Mouse (Mus musculus): ENCODE results near the gene Fgfr2. TPM values are rescaled to one million over a fixed set of nuclear protein-coding genes. Genes with fewer than 3 reads are reported as not detected.

The Fgfr2 gene
- polyA plus RNA-seq, 1 experiment from 2014 or later = 20.3 TPM

DNA sequence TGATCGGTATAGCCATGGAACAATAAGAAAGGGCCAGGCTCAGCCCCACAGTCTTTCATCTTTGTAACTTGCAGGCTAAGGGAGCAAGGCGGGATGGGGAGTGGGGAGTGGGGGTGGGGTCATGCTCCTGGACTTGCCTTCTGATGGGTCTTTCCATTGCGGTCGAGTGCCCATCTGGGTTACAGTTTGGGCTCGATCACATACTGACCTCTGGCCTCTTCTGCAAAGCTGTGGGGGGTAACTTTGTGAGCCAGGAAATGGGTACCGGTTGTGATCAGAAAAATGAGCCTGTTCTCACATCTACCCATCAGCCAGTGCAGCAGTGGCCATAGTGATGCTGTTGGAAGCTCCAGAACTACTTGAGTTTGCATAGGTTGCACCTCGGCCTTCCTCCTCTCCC lies 2164.6 kb downstream of the Fgfr2 start:
- Histone ChIP-seq H3K36me3 (ENCODE audit: control insufficient read depth, insufficient read depth) (no peaks in the 10 kb centered on the region), H3K9me3 (replicated peaks; ENCODE audit: control insufficient read depth, low read length) (no peaks in the 10 kb centered on the region), H3K4me2 (ENCODE audit: low read depth, low read length) (no peak overlapping the region), H3K4me3 (ENCODE audit: low read length) (no peak overlapping the region), H3K27ac (ENCODE audit: low read length) (no peak overlapping the region), H3K27me3 (ENCODE audit: control insufficient read depth, insufficient read depth, low read length) (no peaks in the 10 kb centered on the region), H3K9ac (ENCODE audit: low read length) (no peak overlapping the region), H3K4me1 (ENCODE audit: control insufficient read depth, insufficient read depth, low read length) (peaks cover 27% of the 10 kb centered on the region)
- 86% methylated on average over 7 of the region's 7 CpGs for WGBS
- no peak for ATAC-seq (replicated peaks; ENCODE audit: extremely low read depth, insufficient read depth, low FRiP score)

DNA sequence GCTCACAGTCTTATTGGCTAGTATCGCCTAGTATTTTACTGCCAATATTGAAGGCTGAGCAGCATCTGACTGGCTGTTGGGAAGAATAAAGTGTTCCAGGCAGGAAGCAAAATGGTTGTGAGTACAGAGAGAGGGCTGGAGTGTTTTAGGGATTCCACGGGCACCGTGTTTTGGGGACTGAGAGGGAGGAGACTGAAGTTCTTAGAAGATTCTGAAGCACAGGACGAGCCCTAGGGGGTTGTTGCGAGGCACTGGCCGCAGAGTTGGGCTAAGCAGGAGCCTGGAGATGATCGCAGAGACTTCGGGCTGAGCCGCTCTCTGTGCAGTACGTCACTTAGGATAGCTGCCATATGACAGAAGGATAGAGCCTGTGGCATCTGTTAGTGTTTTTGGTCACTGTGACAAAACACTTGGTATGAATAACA lies 2169.0 kb downstream of the Fgfr2 start:
- peaks cover 15% of the 10 kb centered on the region for H3K4me1 ChIP-seq (ENCODE audit: control insufficient read depth, insufficient read depth, low read length)
- H3K9ac ChIP-seq (ENCODE audit: low read length) = no peak overlapping the region
- no peaks in the 10 kb centered on the region for H3K27me3 ChIP-seq (ENCODE audit: control insufficient read depth, insufficient read depth, low read length)
- no peaks in the 10 kb centered on the region for H3K36me3 ChIP-seq (ENCODE audit: control insufficient read depth, insufficient read depth)
- no peak for ATAC-seq (replicated peaks; ENCODE audit: extremely low read depth, insufficient read depth, low FRiP score)
- H3K4me3 ChIP-seq (ENCODE audit: low read length) = no peak overlapping the region
- 85% methylated on average over 10 of the region's 10 CpGs for WGBS
- no peak overlapping the region for H3K27ac ChIP-seq (ENCODE audit: low read length)
- no peaks in the 10 kb centered on the region for H3K9me3 ChIP-seq (replicated peaks; ENCODE audit: control insufficient read depth, low read length)
- H3K4me2 ChIP-seq (ENCODE audit: low read depth, low read length) = no peak overlapping the region

DNA sequence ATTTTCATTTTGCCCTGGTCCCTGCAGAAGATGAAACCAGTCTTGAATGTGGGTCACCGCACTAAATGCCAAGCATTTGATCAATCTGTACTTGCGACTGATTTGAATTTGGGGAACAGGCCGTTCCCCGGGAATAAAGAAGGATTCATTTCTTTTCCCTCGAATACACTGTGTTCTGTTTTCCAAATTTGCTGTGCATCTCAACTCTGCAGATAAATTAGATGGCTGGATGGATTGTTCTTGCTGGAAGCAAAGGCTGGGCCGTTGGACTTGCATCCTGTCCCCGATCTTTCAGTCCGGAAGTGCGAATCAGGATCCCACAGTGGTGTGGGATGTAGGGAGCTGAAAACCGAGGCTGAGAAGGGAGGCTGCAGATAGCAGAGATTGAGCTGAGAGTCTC lies 2169.8 kb downstream of the Fgfr2 start:
- H3K4me1 ChIP-seq (ENCODE audit: control insufficient read depth, insufficient read depth, low read length) = peaks cover 19% of the 10 kb centered on the region
- no peak for ATAC-seq (replicated peaks; ENCODE audit: extremely low read depth, insufficient read depth, low FRiP score)
- H3K4me3 ChIP-seq (ENCODE audit: low read length) = no peak overlapping the region
- no peak overlapping the region for H3K27ac ChIP-seq (ENCODE audit: low read length)
- H3K36me3 ChIP-seq (ENCODE audit: control insufficient read depth, insufficient read depth) = no peaks in the 10 kb centered on the region
- 83% methylated on average over 10 of the region's 10 CpGs for WGBS
- no peak overlapping the region for H3K4me2 ChIP-seq (ENCODE audit: low read depth, low read length)
- no peak overlapping the region for H3K9ac ChIP-seq (ENCODE audit: low read length)
- no peaks in the 10 kb centered on the region for H3K27me3 ChIP-seq (ENCODE audit: control insufficient read depth, insufficient read depth, low read length)
- no peaks in the 10 kb centered on the region for H3K9me3 ChIP-seq (replicated peaks; ENCODE audit: control insufficient read depth, low read length)

DNA sequence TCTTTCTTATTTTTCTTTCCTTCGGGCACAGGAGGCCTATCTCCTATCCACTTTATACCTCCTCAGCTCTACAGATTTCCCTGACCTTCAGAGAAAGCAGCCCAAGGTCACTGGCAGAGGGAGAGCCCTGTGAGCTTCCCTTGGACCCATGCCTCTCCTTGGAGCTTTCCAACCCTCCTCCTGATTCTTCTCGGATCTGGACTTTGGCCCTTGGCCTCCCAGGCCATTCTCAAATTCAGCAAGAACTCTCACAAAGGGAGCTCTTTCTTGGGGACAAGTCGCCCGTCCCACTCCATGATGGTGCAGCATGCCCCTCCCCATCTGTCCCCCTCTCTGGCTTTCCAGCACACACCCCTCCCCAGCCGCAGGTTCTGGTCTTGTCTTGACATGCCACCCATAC lies 2172.1 kb downstream of the Fgfr2 start:
- Histone ChIP-seq H3K4me2 (ENCODE audit: low read depth, low read length) (no peak overlapping the region), H3K36me3 (ENCODE audit: control insufficient read depth, insufficient read depth) (no peaks in the 10 kb centered on the region), H3K9ac (ENCODE audit: low read length) (0 out of 2 replicates have a peak overlapping the region, but pooled peaks have one; percentile 17), H3K4me1 (ENCODE audit: control insufficient read depth, insufficient read depth, low read length) (peaks cover 23% of the 10 kb centered on the region), H3K9me3 (replicated peaks; ENCODE audit: control insufficient read depth, low read length) (no peaks in the 10 kb centered on the region), H3K4me3 (ENCODE audit: low read length) (no peak overlapping the region), H3K27ac (ENCODE audit: low read length) (peak overlapping the region; percentile 2; the same call in 1 of the 2 replicates), H3K27me3 (ENCODE audit: control insufficient read depth, insufficient read depth, low read length) (no peaks in the 10 kb centered on the region)
- ATAC-seq (replicated peaks; ENCODE audit: extremely low read depth, insufficient read depth, low FRiP score) = no peak
- WGBS = 80% methylated on average over 5 of the region's 5 CpGs

DNA sequence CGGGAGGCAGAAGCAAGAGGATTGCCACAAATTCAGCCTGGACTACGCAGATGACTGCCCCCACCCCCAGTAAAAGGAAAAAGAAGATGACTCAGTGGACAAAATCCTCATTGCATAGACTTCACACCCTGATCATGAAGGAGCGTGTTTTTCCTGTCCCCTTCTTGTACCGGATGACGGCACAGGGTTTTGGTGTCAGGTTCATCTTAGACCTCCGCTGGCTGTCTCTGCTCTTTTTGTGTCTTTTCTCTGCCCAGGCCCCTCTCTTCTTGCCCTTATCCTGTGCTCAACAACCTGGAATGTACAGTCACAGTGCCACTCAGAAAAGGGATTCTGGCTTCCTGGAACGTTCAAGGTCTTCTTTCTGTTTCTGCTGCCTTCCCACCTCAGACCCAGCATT lies 2172.7 kb downstream of the Fgfr2 start:
- 77% methylated on average over 7 of the region's 7 CpGs for WGBS
- Histone ChIP-seq H3K36me3 (ENCODE audit: control insufficient read depth, insufficient read depth) (no peaks in the 10 kb centered on the region), H3K9ac (ENCODE audit: low read length) (0 out of 2 replicates have a peak overlapping the region, but pooled peaks have one; percentile 17), H3K4me2 (ENCODE audit: low read depth, low read length) (no peak overlapping the region), H3K27me3 (ENCODE audit: control insufficient read depth, insufficient read depth, low read length) (no peaks in the 10 kb centered on the region), H3K27ac (ENCODE audit: low read length) (peak overlapping the region; percentile 2; the same call in 1 of the 2 replicates), H3K4me1 (ENCODE audit: control insufficient read depth, insufficient read depth, low read length) (peaks cover 23% of the 10 kb centered on the region), H3K4me3 (ENCODE audit: low read length) (no peak overlapping the region), H3K9me3 (replicated peaks; ENCODE audit: control insufficient read depth, low read length) (no peaks in the 10 kb centered on the region)
- ATAC-seq (replicated peaks; ENCODE audit: extremely low read depth, insufficient read depth, low FRiP score) = no peak

DNA sequence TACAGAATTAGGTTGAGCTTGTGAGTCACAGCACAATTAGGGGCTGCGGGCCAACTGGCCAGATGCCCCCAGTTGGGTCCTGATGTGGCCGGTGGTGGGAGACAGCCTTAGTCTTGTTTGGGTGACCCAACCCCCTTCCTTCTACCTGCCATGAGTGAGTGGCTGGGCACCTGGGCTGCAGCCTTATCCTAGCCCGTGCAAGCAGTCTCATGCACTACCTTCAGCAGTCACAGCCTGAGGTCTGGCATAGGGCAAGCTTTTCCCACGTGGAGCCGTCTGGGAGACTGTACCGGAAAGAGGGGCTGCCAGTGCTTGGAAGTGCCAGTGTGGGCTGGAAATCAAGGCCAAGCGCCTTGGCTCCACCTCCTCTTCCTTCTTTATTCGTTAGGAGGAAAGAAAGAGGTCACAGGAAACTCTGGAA lies 2173.8 kb downstream of the Fgfr2 start:
- peak overlapping the region; percentile 95 for H3K27ac ChIP-seq (ENCODE audit: low read length)
- peak overlapping the region; percentile 44 for H3K9ac ChIP-seq (ENCODE audit: low read length)
- H3K36me3 ChIP-seq (ENCODE audit: control insufficient read depth, insufficient read depth) = no peaks in the 10 kb centered on the region
- WGBS = 11% methylated on average over 8 of the region's 8 CpGs
- H3K4me2 ChIP-seq (ENCODE audit: low read depth, low read length) = peak overlapping the region; percentile 61
- no peaks in the 10 kb centered on the region for H3K9me3 ChIP-seq (replicated peaks; ENCODE audit: control insufficient read depth, low read length)
- H3K4me3 ChIP-seq (ENCODE audit: low read length) = peak overlapping the region; percentile 25
- no peaks in the 10 kb centered on the region for H3K27me3 ChIP-seq (ENCODE audit: control insufficient read depth, insufficient read depth, low read length)
- peak; percentile 84 for ATAC-seq (replicated peaks; ENCODE audit: extremely low read depth, insufficient read depth, low FRiP score)
- peaks cover 23% of the 10 kb centered on the region for H3K4me1 ChIP-seq (ENCODE audit: control insufficient read depth, insufficient read depth, low read length)

DNA sequence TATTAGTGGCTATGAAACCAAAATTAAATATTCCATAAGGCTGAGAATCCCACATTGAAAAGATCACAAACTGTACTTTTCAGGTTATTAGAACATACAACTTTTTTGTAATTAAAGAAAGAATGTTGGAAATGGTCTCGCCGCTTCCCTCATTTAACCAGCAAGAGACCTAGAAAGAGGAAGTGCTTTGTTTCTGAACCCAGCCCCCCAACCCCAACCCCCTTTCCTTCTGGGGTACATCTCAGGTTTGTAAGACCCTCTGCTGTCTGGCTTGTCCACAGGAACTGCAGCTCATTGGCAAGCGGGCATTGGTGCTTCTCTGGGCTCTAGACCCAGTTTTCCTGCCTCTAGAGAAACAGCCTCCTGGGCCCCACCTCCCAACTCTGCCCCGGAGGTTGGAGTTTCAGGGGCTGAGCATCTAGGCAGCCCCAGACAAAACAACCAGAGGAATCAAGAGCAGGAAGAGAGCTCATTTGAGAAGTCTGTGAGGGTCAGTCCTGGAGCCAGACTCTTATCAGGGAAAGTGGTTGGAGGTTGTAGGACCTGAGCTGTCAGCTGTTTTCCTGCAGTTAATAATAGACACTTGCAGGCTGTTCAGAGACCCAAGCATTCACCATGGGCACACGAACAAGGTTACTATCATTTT lies 2174.5 kb downstream of the Fgfr2 start:
- Histone ChIP-seq H3K9ac (ENCODE audit: low read length) (peak overlapping the region; percentile 44; the same call in 1 of the 2 replicates), H3K4me1 (ENCODE audit: control insufficient read depth, insufficient read depth, low read length) (peaks cover 23% of the 10 kb centered on the region), H3K27me3 (ENCODE audit: control insufficient read depth, insufficient read depth, low read length) (no peaks in the 10 kb centered on the region), H3K36me3 (ENCODE audit: control insufficient read depth, insufficient read depth) (no peaks in the 10 kb centered on the region), H3K4me2 (ENCODE audit: low read depth, low read length) (peak overlapping the region; percentile 61), H3K27ac (ENCODE audit: low read length) (peak overlapping the region; percentile 95), H3K4me3 (ENCODE audit: low read length) (peak overlapping the region; percentile 25), H3K9me3 (replicated peaks; ENCODE audit: control insufficient read depth, low read length) (no peaks in the 10 kb centered on the region)
- ATAC-seq (replicated peaks; ENCODE audit: extremely low read depth, insufficient read depth, low FRiP score) = peak; percentile 88
- 31% methylated on average over 5 of the region's 5 CpGs for WGBS

DNA sequence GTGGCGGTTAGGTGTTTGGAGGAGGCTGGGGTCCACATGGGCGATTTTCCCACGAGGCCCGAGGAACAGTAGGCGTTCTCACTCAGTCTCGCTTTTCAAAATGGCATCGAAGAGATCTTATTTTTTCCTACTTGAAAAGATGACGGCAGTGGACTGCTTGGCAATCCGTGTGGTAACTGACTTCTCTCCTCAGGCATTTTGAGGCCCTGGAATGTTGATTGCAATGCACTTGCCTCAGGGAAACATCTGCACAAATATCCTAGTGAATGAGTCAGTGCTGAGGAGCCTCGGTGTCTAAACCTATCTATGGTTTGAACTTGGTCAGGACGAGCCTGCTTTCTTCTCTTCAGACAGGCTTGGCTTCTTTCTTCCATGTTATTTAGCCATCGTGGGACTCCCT lies 2176.8 kb downstream of the Fgfr2 start:
- Histone ChIP-seq H3K4me1 (ENCODE audit: control insufficient read depth, insufficient read depth, low read length) (peaks cover 23% of the 10 kb centered on the region), H3K9ac (ENCODE audit: low read length) (no peak overlapping the region), H3K4me2 (ENCODE audit: low read depth, low read length) (no peak overlapping the region), H3K4me3 (ENCODE audit: low read length) (no peak overlapping the region), H3K36me3 (ENCODE audit: control insufficient read depth, insufficient read depth) (no peaks in the 10 kb centered on the region), H3K9me3 (replicated peaks; ENCODE audit: control insufficient read depth, low read length) (no peaks in the 10 kb centered on the region), H3K27ac (ENCODE audit: low read length) (no peak overlapping the region), H3K27me3 (ENCODE audit: control insufficient read depth, insufficient read depth, low read length) (no peaks in the 10 kb centered on the region)
- WGBS = 74% methylated on average over 12 of the region's 12 CpGs
- ATAC-seq (replicated peaks; ENCODE audit: extremely low read depth, insufficient read depth, low FRiP score) = no peak

DNA sequence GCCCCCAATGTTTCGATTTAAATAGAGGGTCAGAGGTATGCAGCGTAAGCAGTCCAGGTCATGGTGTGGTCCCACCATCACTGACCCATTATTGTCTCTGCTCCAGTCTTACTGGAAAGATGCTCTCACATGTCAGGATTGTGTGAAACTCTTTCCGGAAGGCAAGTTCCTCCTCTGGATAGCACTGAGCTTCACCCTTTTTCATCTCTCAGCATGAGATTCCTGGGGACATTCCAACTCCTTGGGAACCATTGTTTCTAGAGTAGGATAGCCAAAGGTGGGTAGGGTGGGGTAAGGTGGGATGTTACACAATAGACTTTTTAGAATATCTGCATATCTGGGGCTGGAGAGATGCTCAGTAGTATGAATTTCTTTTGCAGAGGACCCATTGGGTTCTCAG lies 2177.4 kb downstream of the Fgfr2 start:
- 90% methylated on average over 3 of the region's 3 CpGs for WGBS
- Histone ChIP-seq H3K27ac (ENCODE audit: low read length) (no peak overlapping the region), H3K4me3 (ENCODE audit: low read length) (no peak overlapping the region), H3K4me2 (ENCODE audit: low read depth, low read length) (no peak overlapping the region), H3K4me1 (ENCODE audit: control insufficient read depth, insufficient read depth, low read length) (peaks cover 17% of the 10 kb centered on the region), H3K36me3 (ENCODE audit: control insufficient read depth, insufficient read depth) (no peaks in the 10 kb centered on the region), H3K9me3 (replicated peaks; ENCODE audit: control insufficient read depth, low read length) (no peaks in the 10 kb centered on the region), H3K27me3 (ENCODE audit: control insufficient read depth, insufficient read depth, low read length) (no peaks in the 10 kb centered on the region), H3K9ac (ENCODE audit: low read length) (no peak overlapping the region)
- no peak for ATAC-seq (replicated peaks; ENCODE audit: extremely low read depth, insufficient read depth, low FRiP score)
